Mouse (Mus musculus) embryonic facial prominence, embryonic 13.5 days (tissue): ENCODE results near the gene Ctrc. TPM values are rescaled to one million over a fixed set of nuclear protein-coding genes. Genes with fewer than 3 reads are reported as not detected.
A peak's percentile ranks its signal among the peaks of the same experiment; 100 is the strongest.

Experiments used
- ATAC-seq: fragments of 200-750 bp; cut with Nextera tagmentation; 2 replicates; pipeline ENCODE4 v1.8.0; 2017; ENCODE audit warnings: low read depth; ENCODE audit not compliant: insufficient number of reproducible peaks, insufficient read depth, low FRiP score, low TSS enrichment
- H3K27ac ChIP-seq: fragments of 300-500 bp; sonication (generic); 2 replicates; pipeline ENCODE4 v1.5.1; 2015; ENCODE audit warnings: moderate library complexity, mild to moderate bottlenecking, inconsistent platforms
- H3K27me3 ChIP-seq: fragments of 300-500 bp; sonication (generic); 2 replicates; pipeline ENCODE4 v1.6.1; 2015; ENCODE audit warnings: mild to moderate bottlenecking, inconsistent platforms
- H3K36me3 ChIP-seq: fragments of 300-500 bp; sonication (generic); 2 replicates; pipeline ENCODE4 v1.6.1; 2015; ENCODE audit warnings: mild to moderate bottlenecking, inconsistent platforms
- H3K4me1 ChIP-seq: fragments of 300-500 bp; sonication (generic); 2 replicates; pipeline ENCODE4 v1.6.1; 2015; ENCODE audit warnings: inconsistent platforms
- H3K4me2 ChIP-seq: fragments of 300-500 bp; sonication (generic); 2 replicates; pipeline ENCODE4 v1.6.1; 2015; ENCODE audit warnings: moderate library complexity, mild to moderate bottlenecking, inconsistent platforms
- H3K4me3 ChIP-seq: fragments of 300-500 bp; sonication (generic); 2 replicates; pipeline ENCODE4 v1.5.1; 2015; ENCODE audit warnings: mild to moderate bottlenecking, inconsistent platforms
- H3K9ac ChIP-seq: fragments of 300-500 bp; sonication (generic); 2 replicates; pipeline ENCODE4 v1.6.1; 2015; ENCODE audit warnings: mild to moderate bottlenecking, inconsistent platforms
- H3K9me3 ChIP-seq: fragments of 300-500 bp; sonication (generic); 2 replicates; pipeline ENCODE4 v1.6.1; 2016; ENCODE audit warnings: inconsistent platforms
- WGBS: fragments of 180-500 bp; shearing (Covaris S2); methylation state at CpG from one replicate; pipeline ENCODE4 v1.1.7; 2015; ENCODE audit warnings: mixed read lengths; 5-methylcytosine and 5-hydroxymethylcytosine counted together
- polyA plus RNA-seq: library from polyadenylated mRNA; unstranded; fragments of >200 nt; fragmentation: Nextera tagmentation; extraction: Ambion mirVana; gene quantifications from 2 replicates; pipeline ENCODE4 v1.2.1, GENCODE M21; 2015

Ctrc gene
- polyA plus RNA-seq, 1 experiment from 2014 or later: not detected

GRCm38 (mm10) chr4:141866933-141867490 is 20.9 kb upstream of the Ctrc start:
- no peak overlapping the region for H3K4me3 ChIP-seq
- peak; percentile 72 for ATAC-seq
- H3K9ac ChIP-seq: peak overlapping the region; percentile 27; the same call in 1 of the 2 replicates
- 0 out of 2 replicates have a peak, but pooled peaks cover 5% of the 10 kb centered on the region for H3K36me3 ChIP-seq
- H3K4me1 ChIP-seq: peaks cover 33% of the 10 kb centered on the region
- 24% methylated on average over 10 of the region's 10 CpGs for WGBS
- peak overlapping the region; percentile 18 for H3K4me2 ChIP-seq
- H3K27ac ChIP-seq: peak overlapping the region; percentile 68
- no peaks in the 10 kb centered on the region for H3K9me3 ChIP-seq
- no peaks in the 10 kb centered on the region for H3K27me3 ChIP-seq

- Histone ChIP-seq H3K27ac (no peak overlapping the region), H3K9ac (no peak overlapping the region), H3K4me2 (no peak overlapping the region), H3K4me3 (no peak overlapping the region), H3K36me3 (peaks cover 10% of the 10 kb centered on the region), H3K27me3 (no peaks in the 10 kb centered on the region), H3K4me1 (peaks cover 29% of the 10 kb centered on the region), H3K9me3 (no peaks in the 10 kb centered on the region)
- 88% methylated on average over 5 of the region's 5 CpGs for WGBS
- ATAC-seq: no peak
Observed at GRCm38 (mm10) chr4:141865600-141865999, 19.4 kb upstream of the Ctrc start.

GRCm38 (mm10) chr4:141865006-141865405 is 18.8 kb upstream of the Ctrc start:
- H3K4me1 ChIP-seq: peaks cover 29% of the 10 kb centered on the region
- no peak overlapping the region for H3K9ac ChIP-seq
- H3K4me3 ChIP-seq: no peak overlapping the region
- ATAC-seq: no peak
- H3K9me3 ChIP-seq: no peaks in the 10 kb centered on the region
- H3K4me2 ChIP-seq: no peak overlapping the region
- WGBS: 93% methylated on average over 5 of the region's 5 CpGs
- peaks cover 16% of the 10 kb centered on the region for H3K36me3 ChIP-seq
- H3K27ac ChIP-seq: no peak overlapping the region
- H3K27me3 ChIP-seq: no peaks in the 10 kb centered on the region

GRCm38 (mm10) chr4:141864506-141864905 is 18.3 kb upstream of the Ctrc start:
- no peak overlapping the region for H3K27ac ChIP-seq
- H3K4me1 ChIP-seq: peaks cover 29% of the 10 kb centered on the region
- no peak for ATAC-seq
- H3K36me3 ChIP-seq: peaks cover 21% of the 10 kb centered on the region
- no peak overlapping the region for H3K4me3 ChIP-seq
- no peaks in the 10 kb centered on the region for H3K9me3 ChIP-seq
- H3K4me2 ChIP-seq: no peak overlapping the region
- no peaks in the 10 kb centered on the region for H3K27me3 ChIP-seq
- H3K9ac ChIP-seq: no peak overlapping the region
- 89% methylated on average over 8 of the region's 8 CpGs for WGBS

GRCm38 (mm10) chr4:141863726-141864280 is 17.6 kb upstream of the Ctrc start:
- H3K27me3 ChIP-seq: no peaks in the 10 kb centered on the region
- no peak overlapping the region for H3K4me3 ChIP-seq
- no peak overlapping the region for H3K9ac ChIP-seq
- H3K36me3 ChIP-seq: peaks cover 28% of the 10 kb centered on the region
- H3K4me1 ChIP-seq: peaks cover 29% of the 10 kb centered on the region
- no peak overlapping the region for H3K27ac ChIP-seq
- H3K9me3 ChIP-seq: no peaks in the 10 kb centered on the region
- no peak for ATAC-seq
- no peak overlapping the region for H3K4me2 ChIP-seq
- WGBS: 86% methylated on average over 7 of the region's 7 CpGs

- no peak for ATAC-seq
- 83% methylated on average over 5 of the region's 5 CpGs for WGBS
- Histone ChIP-seq H3K9me3 (no peaks in the 10 kb centered on the region), H3K4me2 (no peak overlapping the region), H3K4me1 (peaks cover 22% of the 10 kb centered on the region), H3K9ac (0 out of 2 replicates have a peak overlapping the region, but pooled peaks have one; percentile 16), H3K4me3 (no peak overlapping the region), H3K27me3 (no peaks in the 10 kb centered on the region), H3K27ac (no peak overlapping the region), H3K36me3 (peaks cover 31% of the 10 kb centered on the region)
Observed at GRCm38 (mm10) chr4:141862867-141863266, 16.7 kb upstream of the Ctrc start.

- Histone ChIP-seq H3K9me3 (no peaks in the 10 kb centered on the region), H3K36me3 (peaks cover 31% of the 10 kb centered on the region), H3K4me1 (peaks cover 13% of the 10 kb centered on the region), H3K27ac (no peak overlapping the region), H3K27me3 (no peaks in the 10 kb centered on the region), H3K4me3 (no peak overlapping the region), H3K4me2 (no peak overlapping the region), H3K9ac (no peak overlapping the region)
- 86% methylated on average over 17 of the region's 17 CpGs for WGBS
- no peak for ATAC-seq
Observed at GRCm38 (mm10) chr4:141861591-141862295, 15.6 kb upstream of the Ctrc start.

- Histone ChIP-seq H3K36me3 (peaks cover 31% of the 10 kb centered on the region), H3K9ac (0 out of 2 replicates have a peak overlapping the region, but pooled peaks have one; percentile 16), H3K4me2 (no peak overlapping the region), H3K27me3 (no peaks in the 10 kb centered on the region), H3K9me3 (no peaks in the 10 kb centered on the region), H3K27ac (no peak overlapping the region), H3K4me3 (no peak overlapping the region), H3K4me1 (peaks cover 7% of the 10 kb centered on the region; the same call in 1 of the 2 replicates)
- 78% methylated on average over 19 of the region's 19 CpGs for WGBS
- no peak for ATAC-seq
Observed at GRCm38 (mm10) chr4:141860246-141860841, 14.2 kb upstream of the Ctrc start.

GRCm38 (mm10) chr4:141859351-141859750 is 13.2 kb upstream of the Ctrc start:
- Histone ChIP-seq H3K36me3 (peaks cover 31% of the 10 kb centered on the region), H3K27me3 (no peaks in the 10 kb centered on the region), H3K4me3 (no peak overlapping the region), H3K4me2 (no peak overlapping the region), H3K9ac (no peak overlapping the region), H3K27ac (no peak overlapping the region), H3K4me1 (peaks cover 7% of the 10 kb centered on the region; the same call in 1 of the 2 replicates), H3K9me3 (no peaks in the 10 kb centered on the region)
- WGBS: 92% methylated on average over 14 of the region's 14 CpGs
- no peak for ATAC-seq

GRCm38 (mm10) chr4:141858501-141858900 is 12.3 kb upstream of the Ctrc start:
- peaks cover 31% of the 10 kb centered on the region for H3K36me3 ChIP-seq
- H3K4me3 ChIP-seq: no peak overlapping the region
- H3K27me3 ChIP-seq: no peaks in the 10 kb centered on the region
- WGBS: 92% methylated on average over 20 of the region's 20 CpGs
- ATAC-seq: no peak
- no peaks in the 10 kb centered on the region for H3K9me3 ChIP-seq
- no peak overlapping the region for H3K4me2 ChIP-seq
- no peak overlapping the region for H3K9ac ChIP-seq
- peaks cover 3% of the 10 kb centered on the region; the same call in 1 of the 2 replicates for H3K4me1 ChIP-seq
- no peak overlapping the region for H3K27ac ChIP-seq

GRCm38 (mm10) chr4:141857422-141857930 is 11.3 kb upstream of the Ctrc start:
- H3K9ac ChIP-seq: no peak overlapping the region
- peak; percentile 29; the same call in 1 of the 2 replicates for ATAC-seq

More at GRCm38 (mm10) chr4:141857422-141857930, 11.3 kb upstream of the Ctrc start:
- WGBS: 20% methylated on average over 10 of the region's 10 CpGs
- Histone ChIP-seq H3K27me3 (no peaks in the 10 kb centered on the region), H3K4me1 (0 out of 2 replicates have a peak, but pooled peaks cover 2% of the 10 kb centered on the region), H3K27ac (no peak overlapping the region), H3K9me3 (no peaks in the 10 kb centered on the region), H3K4me3 (no peak overlapping the region), H3K4me2 (no peak overlapping the region), H3K36me3 (peaks cover 31% of the 10 kb centered on the region)
